Mouse (Mus musculus): ENCODE data around the gene Grin2c. TPM values are rescaled to one million over a fixed set of nuclear protein-coding genes. Genes with fewer than 3 reads are reported as not detected.

Grin2c gene
- total RNA-seq, 2 experiments from 2014 or later, result 2.2 to 10.6 TPM

GRCm38 (mm10) chr11:115265771-115266399, 1.2 kb downstream of the Grin2c start:
- no peak for DNase-seq (ENCODE audit: low spot score in 2 of 2)

- no peak for DNase-seq (ENCODE audit: low spot score in 2 of 2)
Measured at GRCm38 (mm10) chr11:115264862-115265668, 2.0 kb downstream of the Grin2c start.

DNA sequence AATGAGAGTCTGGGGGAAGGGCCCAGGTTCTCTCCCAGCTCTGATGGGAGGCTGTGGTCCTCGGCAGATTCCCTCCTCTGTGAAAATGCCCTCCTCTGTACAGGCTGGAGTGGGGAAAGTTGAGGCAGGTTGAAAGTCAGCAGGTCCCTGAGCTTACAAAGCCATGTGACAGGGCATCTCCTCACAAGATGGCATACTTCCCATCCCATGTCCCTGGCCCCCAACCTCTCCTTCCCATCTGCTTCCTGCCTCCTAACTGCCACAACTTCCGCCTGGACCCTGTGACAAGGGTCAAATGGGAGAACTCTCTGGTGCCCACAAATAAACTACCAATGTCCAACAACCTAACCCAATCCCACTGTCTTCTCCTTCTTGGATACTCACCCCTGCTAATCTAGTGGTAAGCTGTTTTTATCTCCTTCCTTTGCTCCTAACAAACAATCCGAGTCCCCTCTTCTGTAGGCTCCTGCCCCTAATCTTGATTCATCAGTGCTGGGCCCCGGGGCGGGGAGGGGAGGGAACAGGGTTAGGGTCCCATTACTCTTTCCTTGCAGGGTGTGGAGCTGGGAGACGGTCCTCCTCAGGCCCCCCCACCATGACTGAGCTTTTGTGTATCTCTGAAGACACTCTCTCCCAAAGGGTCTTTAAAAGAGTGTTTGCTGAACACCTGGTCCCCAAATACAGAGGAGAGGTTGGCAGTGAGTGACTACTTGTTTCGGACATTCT, 2.7 kb downstream of the Grin2c start:
- DNase-seq (ENCODE audit: low spot score in 2 of 2), result no peak

DNA sequence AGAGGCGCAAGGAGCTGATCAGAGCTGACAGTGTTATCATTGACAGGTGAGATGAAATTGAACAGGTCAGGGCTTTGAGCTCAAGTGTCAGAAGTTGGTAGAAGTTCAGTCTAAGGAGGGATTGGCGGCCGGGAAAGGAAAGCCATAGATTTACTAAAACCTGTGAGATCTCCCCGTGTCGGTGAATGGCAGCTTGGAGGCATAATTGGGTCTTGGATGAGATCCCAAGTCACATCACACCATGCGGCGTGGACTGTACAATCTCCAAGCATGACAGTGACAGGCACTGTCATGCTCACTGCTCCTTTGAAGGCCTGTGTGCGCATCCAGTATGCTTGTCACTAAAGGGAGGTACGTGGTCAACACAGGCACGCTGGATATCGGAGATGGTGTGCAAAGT, 4.1 kb downstream of the Grin2c start:
- DNase-seq (ENCODE audit: low spot score in 2 of 2), result no peak

- DNase-seq (ENCODE audit: low spot score in 2 of 2), result no peak
Measured at GRCm38 (mm10) chr11:115259134-115259533, 7.9 kb downstream of the Grin2c start.

- no peak for DNase-seq (ENCODE audit: low spot score in 2 of 2)
Measured at GRCm38 (mm10) chr11:115257775-115258510, 9.1 kb downstream of the Grin2c start.

DNA sequence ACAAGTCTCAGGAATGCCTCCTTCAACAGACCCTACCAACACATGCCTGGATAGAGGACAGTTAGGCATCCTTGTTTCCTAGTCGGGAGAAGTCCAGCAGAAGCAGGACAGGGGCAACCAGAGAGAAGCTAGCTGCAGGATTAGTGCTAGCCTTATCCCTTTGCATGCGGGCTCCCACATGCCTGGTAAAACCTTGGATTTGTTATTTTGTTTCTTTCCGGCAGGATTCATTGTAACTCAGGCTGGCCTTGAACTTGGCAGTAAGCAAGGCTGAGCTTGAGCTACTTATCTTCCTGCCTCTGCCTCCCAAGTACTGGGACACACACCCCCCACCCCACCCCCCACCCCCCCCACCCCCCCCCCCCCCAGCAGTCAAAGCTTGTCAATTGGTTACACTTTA, 15.8 kb downstream of the Grin2c start:
- DNase-seq (ENCODE audit: low spot score in 2 of 2), result no peak

DNA sequence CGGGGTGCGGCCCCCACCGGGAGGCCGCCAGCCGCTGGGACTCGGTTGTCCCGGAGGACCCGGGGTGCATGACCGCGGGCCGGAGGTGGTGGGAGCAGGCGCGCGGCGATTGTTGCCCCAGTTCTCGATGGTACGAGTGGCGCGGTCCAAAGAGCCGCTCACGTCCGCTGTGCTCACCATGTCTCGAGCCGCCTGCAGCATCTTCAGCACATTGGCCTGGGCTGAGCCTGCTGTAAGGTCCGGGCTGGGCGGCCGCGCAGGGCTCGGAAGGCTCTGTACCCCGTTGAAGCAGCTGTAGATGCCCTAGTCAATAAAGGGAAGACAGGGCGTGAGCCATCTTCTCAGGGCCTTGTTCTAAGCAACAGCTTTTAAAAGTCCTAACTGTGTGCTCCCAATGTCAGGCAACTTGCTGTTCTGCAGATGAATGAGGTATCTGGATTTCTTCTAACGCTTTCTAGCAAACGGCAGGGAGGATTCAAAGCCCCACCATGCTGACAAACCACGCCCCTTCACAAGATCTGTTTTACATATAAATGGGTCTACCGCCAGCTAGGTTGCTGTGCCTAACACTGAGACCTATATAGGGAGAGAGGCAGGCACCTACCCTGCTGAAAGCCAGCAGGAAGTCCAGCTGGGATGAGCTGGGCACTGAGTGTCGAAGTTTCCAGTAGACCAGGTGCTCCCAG, 16.5 kb downstream of the Grin2c start:
- DNase-seq (ENCODE audit: low spot score in 2 of 2), result no peak

- no peak for DNase-seq (ENCODE audit: low spot score in 2 of 2)
Measured at GRCm38 (mm10) chr11:115249721-115250404, 17.2 kb downstream of the Grin2c start.

DNA sequence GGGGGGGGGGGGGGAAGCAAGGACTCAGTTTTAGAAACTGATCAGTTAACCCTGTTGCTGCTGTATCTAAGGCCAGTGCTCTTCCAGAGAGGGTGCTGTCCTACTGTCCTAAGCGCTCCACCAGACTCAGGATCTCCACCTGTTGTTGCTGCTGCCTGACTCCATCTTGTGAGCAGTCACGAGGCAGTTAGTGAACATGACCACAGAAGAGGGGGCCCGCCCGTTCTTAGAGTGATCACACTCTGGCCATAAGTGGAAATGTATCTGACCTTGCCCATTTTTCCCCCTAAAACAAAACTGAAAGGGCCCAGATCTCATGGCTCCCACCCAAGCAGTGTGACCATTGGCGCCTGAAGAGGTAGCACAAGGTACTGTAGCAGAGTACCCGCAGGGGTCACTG, 19.1 kb downstream of the Grin2c start:
- DNase-seq (ENCODE audit: low spot score in 2 of 2), result no peak

DNA sequence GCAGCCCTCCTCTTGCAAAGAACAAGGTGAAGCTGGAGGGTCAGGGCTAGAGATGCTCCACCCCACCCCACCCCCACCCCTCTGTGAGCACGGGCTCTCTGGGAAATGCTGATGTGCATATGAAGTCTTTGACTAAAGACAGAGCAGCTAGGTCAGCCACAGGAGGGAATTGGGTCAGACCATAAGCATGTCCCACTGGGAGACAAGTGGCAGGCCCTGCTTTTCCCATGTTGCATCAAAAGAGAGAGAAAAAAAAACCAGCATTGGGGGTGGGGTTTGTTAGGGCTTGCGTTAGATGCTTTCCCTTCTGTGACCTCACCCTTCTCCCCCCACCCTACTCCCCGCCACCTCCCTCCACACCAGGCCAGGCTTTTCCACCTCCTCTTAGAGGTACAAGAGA, 19.8 kb downstream of the Grin2c start:
- DNase-seq (ENCODE audit: low spot score in 2 of 2), result no peak

DNA sequence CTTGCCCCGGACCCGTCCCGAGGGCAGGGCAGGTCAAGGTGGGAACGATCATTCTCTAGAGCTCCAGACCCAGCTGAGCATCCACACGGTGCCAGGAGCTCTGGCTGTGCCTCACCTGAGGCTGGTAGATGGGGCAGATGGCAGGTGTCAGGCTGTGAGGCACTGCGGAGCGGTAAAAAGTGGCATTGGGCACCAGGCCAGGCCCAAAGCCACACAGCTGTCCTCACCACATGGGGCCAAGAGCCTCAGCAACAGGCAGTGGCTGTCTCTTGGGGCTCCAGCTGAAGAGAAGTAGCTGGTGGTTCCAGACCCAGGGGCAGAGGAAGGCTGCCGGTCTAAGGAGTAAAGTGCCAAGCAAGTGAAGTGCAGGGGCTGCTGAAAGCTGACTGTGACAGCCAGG, 20.7 kb downstream of the Grin2c start:
- DNase-seq (ENCODE audit: low spot score in 2 of 2), result no peak

DNA sequence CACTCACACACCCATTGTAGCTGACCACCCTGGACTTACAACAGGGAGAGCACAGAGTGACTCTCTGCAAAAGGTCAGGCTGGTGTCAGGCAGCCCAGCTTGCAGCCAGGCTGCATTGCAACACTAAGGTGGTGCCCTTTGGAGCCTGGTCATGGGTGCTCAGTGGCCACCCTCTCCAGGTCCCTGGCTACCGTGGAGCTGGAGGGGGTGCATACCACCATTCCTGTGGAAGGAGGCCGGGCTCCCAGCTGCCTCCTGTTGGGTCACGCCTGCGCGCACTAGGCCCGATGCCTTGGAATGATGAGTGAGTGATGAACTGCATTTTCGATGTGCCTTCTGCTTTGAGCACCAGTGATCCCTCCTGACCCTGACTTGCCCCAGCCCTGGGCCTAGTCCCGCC, 22.2 kb downstream of the Grin2c start:
- no peak for DNase-seq (ENCODE audit: low spot score in 2 of 2)

DNA sequence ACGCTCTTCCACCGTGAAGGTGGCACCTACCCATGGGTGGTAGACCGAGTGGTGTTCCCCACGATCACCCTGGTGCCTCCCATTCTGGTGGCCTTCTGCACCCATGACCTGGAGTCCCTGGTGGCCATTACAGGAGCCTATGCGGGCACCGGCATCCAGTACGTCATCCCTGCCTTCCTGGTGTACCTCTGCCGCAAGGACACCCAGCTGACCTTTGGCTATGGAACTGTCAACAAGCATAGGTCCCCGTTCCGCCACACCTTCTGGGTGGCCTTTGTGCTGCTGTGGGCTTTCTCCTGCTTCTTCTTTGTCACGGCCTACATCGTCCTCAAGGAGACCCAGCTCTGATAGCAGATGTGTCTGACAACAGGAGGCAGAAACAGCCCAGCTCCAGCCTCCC, 23.3 kb downstream of the Grin2c start:
- no peak for DNase-seq (ENCODE audit: low spot score in 2 of 2)

DNA sequence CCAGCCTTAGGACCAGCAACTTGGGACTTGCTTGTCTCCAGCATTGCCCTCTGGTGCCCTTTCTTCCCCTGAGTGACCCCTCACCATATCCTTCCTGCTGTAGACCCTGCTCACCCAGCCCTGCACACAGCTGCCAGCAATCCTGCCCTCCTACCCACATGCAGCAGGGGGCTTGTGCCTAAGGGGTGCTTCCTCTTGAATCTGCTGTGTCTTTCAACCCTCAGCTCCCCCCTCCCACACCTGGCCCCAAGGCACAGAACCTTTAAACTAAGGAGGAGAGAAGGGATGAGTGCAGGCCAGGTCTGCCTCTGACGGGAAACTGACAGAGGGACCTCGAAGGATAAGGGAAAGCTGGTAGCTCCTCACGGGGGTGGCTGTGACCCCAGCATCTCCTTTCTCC, 24.3 kb downstream of the Grin2c start:
- DNase-seq (ENCODE audit: low spot score in 2 of 2), result no peak

DNA sequence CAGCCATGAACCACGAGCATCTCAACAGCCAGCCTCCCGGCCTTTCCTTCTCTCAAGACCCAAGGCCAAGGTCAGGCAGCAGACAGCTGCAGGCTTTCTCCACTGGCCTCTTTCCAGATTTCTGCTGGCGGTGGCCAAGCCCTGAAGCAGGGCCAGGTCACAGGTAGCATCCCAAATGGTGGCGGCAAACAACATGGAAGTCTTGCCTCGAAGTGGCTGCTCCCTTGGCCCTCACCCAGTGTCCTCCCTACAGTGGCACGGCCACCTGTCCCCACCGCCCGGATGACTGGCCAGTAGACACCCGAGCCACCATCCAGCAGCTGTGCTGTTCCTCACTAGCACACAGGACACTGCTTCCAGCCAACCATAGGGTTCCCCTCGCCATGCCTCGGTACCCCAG, 25.6 kb downstream of the Grin2c start:
- no peak for DNase-seq (ENCODE audit: low spot score in 2 of 2)

DNA sequence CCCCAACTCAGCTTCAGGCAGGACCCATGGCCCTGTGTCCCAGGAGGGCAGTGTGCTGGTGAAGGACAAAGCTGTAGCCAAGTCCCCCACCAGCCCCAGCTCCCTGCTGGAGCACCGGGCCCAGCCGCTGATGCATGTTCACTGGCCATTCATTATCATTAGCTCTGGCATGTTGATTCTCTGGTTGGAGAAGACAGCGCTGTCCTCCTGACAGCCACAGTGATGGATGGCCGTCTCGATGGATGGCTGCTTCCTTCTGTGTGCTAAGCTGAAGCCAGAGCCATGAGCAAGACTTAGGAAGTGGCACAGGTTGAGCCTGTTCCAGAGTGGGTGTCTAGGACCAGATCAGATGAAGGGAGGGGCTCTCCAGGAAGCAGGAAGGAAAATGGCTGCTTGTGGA, 30.5 kb downstream of the Grin2c start:
- no peak for DNase-seq (ENCODE audit: low spot score in 2 of 2)

GRCm38 (mm10) chr11:115234320-115235044, 32.6 kb downstream of the Grin2c start:
- DNase-seq (ENCODE audit: low spot score in 2 of 2), result peak; percentile 39 to 44

DNA sequence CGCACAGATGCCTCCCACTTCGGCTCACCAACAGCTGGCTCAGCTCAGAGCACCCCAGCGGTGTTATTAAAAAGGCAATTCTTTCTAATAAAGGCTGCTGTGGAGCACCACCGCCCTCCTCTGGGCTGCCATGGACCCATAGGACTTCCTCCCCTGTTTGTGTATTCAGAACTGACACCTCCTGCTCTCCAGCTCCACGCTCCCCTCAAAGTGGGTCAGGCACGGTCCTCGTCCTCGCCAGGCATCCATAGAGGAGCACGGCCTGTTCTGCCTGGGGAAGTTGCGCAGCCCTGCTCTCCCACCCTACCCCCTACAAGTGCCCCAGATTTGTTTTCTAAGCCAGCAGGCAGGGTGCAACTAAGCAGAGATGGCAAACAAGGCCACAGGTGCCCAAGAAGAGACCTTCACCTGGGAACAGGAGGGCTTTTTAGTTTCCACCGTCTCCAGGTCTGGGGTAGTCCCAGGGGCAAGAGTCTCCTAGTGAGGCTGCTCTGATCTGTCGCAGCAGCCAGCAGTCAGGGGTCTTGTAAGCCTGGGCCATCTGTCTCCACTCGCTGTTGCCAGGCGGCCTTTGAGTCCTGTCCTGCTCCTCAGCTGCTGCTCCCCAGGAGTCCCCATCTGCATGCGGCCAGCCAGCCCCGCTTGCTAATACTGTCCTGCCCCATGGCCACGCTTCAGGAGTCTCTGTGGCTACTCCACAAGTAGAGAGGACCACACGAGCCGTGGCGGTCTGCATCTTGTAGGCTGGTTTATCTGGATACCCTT, 33.3 kb downstream of the Grin2c start:
- no peak for DNase-seq (ENCODE audit: low spot score in 2 of 2)

Measured in adrenal gland, adult 18-20 months (tissue).